8 mouse cellular contexts compared by ENCODE assay signal in genomic region chr17:47394223-47394869, GRCm38 (mm10). TPM values are rescaled to one million over a fixed set of nuclear protein-coding genes. Genes with fewer than 3 reads are reported as not detected.
DNase-seq lines count a peak whose midpoint lies in the region; ATAC-seq and TF ChIP-seq lines count a peak whose summit lies in the region.

No protein-coding gene starts in this region.

- WGBS in stomach, embryonic 16.5 days, result 19% methylated on average over 24 of the region's 24 CpGs

- no peaks in the 10 kb centered on the region for H3K9me3 ChIP-seq in stomach, embryonic 16.5 days (replicated peaks; ENCODE audit: control insufficient read depth, low read length)

- peak overlapping the region; percentile 64 for H3K4me2 ChIP-seq in stomach, embryonic 16.5 days (ENCODE audit: low read depth, low read length)

- peak overlapping the region; percentile 47 for H3K4me3 ChIP-seq in stomach, embryonic 16.5 days (replicated peaks; ENCODE audit: low read length)
- H3K4me3 ChIP-seq in layer of hippocampus, adult 2 months, result no peak overlapping the region; the same call in 1 of the 2 replicates

- no peak overlapping the region for H3K27ac ChIP-seq in stomach, embryonic 16.5 days (ENCODE audit: low read length)
- H3K27ac ChIP-seq in layer of hippocampus, adult 2 months, result no peak overlapping the region

- peak overlapping the region; percentile 66 for H3K9ac ChIP-seq in stomach, embryonic 16.5 days (ENCODE audit: low read length)

- H3K4me1 ChIP-seq in stomach, embryonic 16.5 days (ENCODE audit: control insufficient read depth, insufficient read depth, low read length), result peaks cover 8% of the 10 kb centered on the region

- no peaks in the 10 kb centered on the region for H3K27me3 ChIP-seq in stomach, embryonic 16.5 days (ENCODE audit: control insufficient read depth, insufficient read depth, low read length)

- H3K36me3 ChIP-seq in stomach, embryonic 16.5 days (ENCODE audit: control insufficient read depth, insufficient read depth, low read length), result no peaks in the 10 kb centered on the region

- no peak for TF ChIP-seq CTCF in layer of hippocampus, adult 2 months (conservative IDR thresholded peaks at IDR 0.05)

- peak; percentile 65 for ATAC-seq in granulocyte monocyte progenitor cell, adult 5-6 weeks (replicated peaks; ENCODE audit: poor library complexity, severe bottlenecking)
- ATAC-seq in megakaryocyte, adult 5-6 weeks (ENCODE audit: poor library complexity, severe bottlenecking), result peak; percentile 75
- ATAC-seq in stomach, embryonic 16.5 days (ENCODE audit: insufficient read depth, low FRiP score), result no peak

- peak; percentile 25 for DNase-seq in thymus, postnatal 14 days
- DNase-seq in thymus, adult 18-20 months, result no peak
- DNase-seq in kidney, adult 9 months, result peak; percentile 34
- DNase-seq in ovary, adult 18-20 months (ENCODE audit: low spot score), result no peak
- DNase-seq in layer of hippocampus, adult 2 months (ENCODE audit: low spot score in 2 of 2), result no peak

RNA-seq across cellular contexts. Expression of gene Guca1a, which starts 6.0 kb away (rescaled TPM):
- total RNA-seq in granulocyte monocyte progenitor cell, adult 5-6 weeks (2014; fragmentation: Nextera tagmentation), result 5.3 and 6.4 TPM in 2 replicates
- total RNA-seq in granulocyte monocyte progenitor cell, adult 5-6 weeks (2017), result 6.3 and 6.7 TPM in 2 replicates
- total RNA-seq in megakaryocyte, adult 5-6 weeks (2015), result 6.3 and 7.0 TPM in 2 replicates
- 1.3 and 1.4 TPM in 2 replicates for total RNA-seq in megakaryocyte, adult 5-6 weeks (2017)
- polyA plus RNA-seq in stomach, embryonic 16.5 days (2015; fragmentation: Nextera tagmentation; extraction: Ambion mirVana), result 4.7 and 5.4 TPM in 2 replicates
- under 1 TPM; 0.44 to 0.71 TPM for total RNA-seq in layer of hippocampus, adult 2 months (2021)

RNA-seq across cellular contexts. Expression of gene Guca1b, which starts 9.2 kb away (rescaled TPM):
- 0.47 and 0.80 TPM in 2 replicates for total RNA-seq in granulocyte monocyte progenitor cell, adult 5-6 weeks (2014; fragmentation: Nextera tagmentation)
- 0.43 TPM in 1 of 2 replicates, not detected in the other for total RNA-seq in granulocyte monocyte progenitor cell, adult 5-6 weeks (2017)
- 1.0 and 1.5 TPM in 2 replicates for total RNA-seq in megakaryocyte, adult 5-6 weeks (2015)
- 0.15 and 0.61 TPM in 2 replicates for total RNA-seq in megakaryocyte, adult 5-6 weeks (2017)
- polyA plus RNA-seq in stomach, embryonic 16.5 days (2015; fragmentation: Nextera tagmentation; extraction: Ambion mirVana), result 0.64 and 0.84 TPM in 2 replicates
- 1 to 10 TPM; 1.7 to 2.2 TPM for total RNA-seq in layer of hippocampus, adult 2 months (2021)

RNA-seq across cellular contexts. Expression of gene Mrps10, which starts 25.7 kb away (rescaled TPM):
- total RNA-seq in granulocyte monocyte progenitor cell, adult 5-6 weeks (2014; fragmentation: Nextera tagmentation), result 65.1 and 68.0 TPM in 2 replicates
- 65.8 and 70.8 TPM in 2 replicates for total RNA-seq in granulocyte monocyte progenitor cell, adult 5-6 weeks (2017)
- 30.9 and 34.0 TPM in 2 replicates for total RNA-seq in megakaryocyte, adult 5-6 weeks (2015)
- total RNA-seq in megakaryocyte, adult 5-6 weeks (2017), result 21.7 and 23.9 TPM in 2 replicates
- polyA plus RNA-seq in stomach, embryonic 16.5 days (2015; fragmentation: Nextera tagmentation; extraction: Ambion mirVana), result 60.1 and 66.1 TPM in 2 replicates
- total RNA-seq in layer of hippocampus, adult 2 months (2021), result 10 to 100 TPM; 28.3 to 30.1 TPM

RNA-seq across cellular contexts. Expression of gene AI661453, which starts 42.1 kb away (rescaled TPM):
- 1.8 and 4.3 TPM in 2 replicates for total RNA-seq in granulocyte monocyte progenitor cell, adult 5-6 weeks (2014; fragmentation: Nextera tagmentation)
- 0.34 and 0.62 TPM in 2 replicates for total RNA-seq in granulocyte monocyte progenitor cell, adult 5-6 weeks (2017)
- total RNA-seq in megakaryocyte, adult 5-6 weeks (2015), result 0.25 and 0.38 TPM in 2 replicates
- total RNA-seq in megakaryocyte, adult 5-6 weeks (2017), result 0.16 TPM in 1 of 2 replicates, not detected in the other
- polyA plus RNA-seq in stomach, embryonic 16.5 days (2015; fragmentation: Nextera tagmentation; extraction: Ambion mirVana), result 5.1 and 7.7 TPM in 2 replicates
- under 1 TPM; 0.44 to 0.74 TPM for total RNA-seq in layer of hippocampus, adult 2 months (2021)

RNA-seq across cellular contexts. Expression of gene 1700001C19Rik, which starts 42.8 kb away (rescaled TPM):
- not detected in 2 replicates for total RNA-seq in granulocyte monocyte progenitor cell, adult 5-6 weeks (2014; fragmentation: Nextera tagmentation)
- 1.9 TPM in 1 of 2 replicates, not detected in the other for total RNA-seq in granulocyte monocyte progenitor cell, adult 5-6 weeks (2017)
- total RNA-seq in megakaryocyte, adult 5-6 weeks (2015), result not detected in 2 replicates
- not detected in 2 replicates for total RNA-seq in megakaryocyte, adult 5-6 weeks (2017)
- polyA plus RNA-seq in stomach, embryonic 16.5 days (2015; fragmentation: Nextera tagmentation; extraction: Ambion mirVana), result 0.21 and 0.24 TPM in 2 replicates
- total RNA-seq in layer of hippocampus, adult 2 months (2021), result not detected

Comparison
In these comparisons a context has a peak if more than half of its experiments do, and no peak if none do; other contexts are left out.
1. DNase-seq: peak in thymus, postnatal 14 days (single experiment) and kidney, adult 9 months (single experiment); none in thymus, adult 18-20 months (0 of 2), ovary, adult 18-20 months (single experiment) and layer of hippocampus, adult 2 months (0 of 2).